Mouse (Mus musculus): ENCODE results near the gene Olfr317.
"Not testable (repeated sequence)": the region's sequence is repeated elsewhere in the genome, so short reads cannot be mapped to it uniquely, and the experiment has no call there.

DNA sequence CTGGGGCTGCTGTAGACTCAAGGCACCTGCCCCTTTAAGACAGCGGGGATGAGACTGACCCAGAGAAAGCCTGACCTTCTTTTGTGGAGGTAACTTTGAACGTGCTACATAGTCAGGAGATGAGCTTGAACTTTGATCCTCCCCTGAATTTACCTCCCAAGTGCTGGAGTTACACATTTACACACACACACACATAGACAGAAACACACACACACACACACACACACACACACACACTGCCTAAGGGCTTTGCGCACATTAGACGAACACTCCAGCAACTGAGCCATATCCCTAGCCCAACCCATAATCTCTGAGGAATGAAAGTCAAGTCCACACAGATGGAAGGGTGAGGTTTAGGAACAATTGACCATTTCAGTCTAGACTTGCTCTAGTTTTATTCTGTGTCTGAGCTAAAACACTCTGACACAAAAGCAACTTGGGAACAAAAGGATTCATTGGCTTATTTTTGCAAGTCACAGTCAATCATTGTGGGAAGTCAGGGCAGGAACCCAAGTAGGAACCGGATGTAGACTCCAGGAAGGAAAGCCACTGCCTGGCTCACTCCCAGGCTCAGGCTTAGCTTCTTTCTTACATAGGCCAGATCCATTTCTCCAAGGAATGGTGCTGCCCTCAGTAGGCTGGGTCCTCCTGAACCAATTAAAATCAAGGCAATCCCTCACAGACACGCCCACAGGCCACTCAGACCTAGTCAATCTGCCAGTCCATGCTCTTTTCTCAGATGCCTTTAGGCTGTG lies 10.9 kb downstream of the Olfr317 start:
- not testable (repeated sequence) for TF ChIP-seq CTCF (IDR thresholded peaks at IDR 0.05; ENCODE audit: borderline replicate concordance, control insufficient read depth, extremely low read depth, insufficient read depth, low read length, poor library complexity); POLR2A (IDR thresholded peaks at IDR 0.05; ENCODE audit: control insufficient read depth, extremely low read depth, insufficient read depth, low read length, poor library complexity)
